ENCODE assay signal across 8 mouse cellular contexts in genomic region chr9:54950162-54950561, GRCm38 (mm10). TPM values are rescaled to one million over a fixed set of nuclear protein-coding genes. Genes with fewer than 3 reads are reported as not detected.
A peak's percentile ranks its signal among the peaks of the same experiment; 100 is the strongest.
DNase-seq lines count a peak whose midpoint lies in the region; ATAC-seq and TF ChIP-seq lines count a peak whose summit lies in the region.
"Not testable (repeated sequence)": the region's sequence is repeated elsewhere in the genome, so short reads cannot be mapped to it uniquely, and the experiment has no call there.
"Had no signal": no experiment of that assay in that cellular context is flagged by ENCODE, and none has a peak within 500 bp of the region (broad histone marks: within the 10 kb centered on the region; RNA-seq: fewer than 3 reads in every experiment).

No protein-coding gene starts in this region.

- H3K27me3 ChIP-seq in MEL (ENCODE audit: control insufficient read depth in 1 of 2, insufficient read depth in 2 of 2, low read length in 2 of 2) = peaks cover 0 to 10% of the 10 kb centered on the region in 2 experiments; a peak in 2 of 4 replicates
- H3K27me3 ChIP-seq in heart, embryonic 12.5 days (replicated peaks); intestine, embryonic 14.5 days (replicated peaks; ENCODE audit: control insufficient read depth, insufficient read depth, low read length); limb, embryonic 13.5 days; lung, embryonic 16.5 days (ENCODE audit: control insufficient read depth, insufficient read depth, low read depth, low read length); neural tube, embryonic 12.5 days (replicated peaks): not testable (repeated sequence)

- H3K36me3 ChIP-seq in MEL (ENCODE audit: control insufficient read depth in 1 of 2, insufficient read depth in 2 of 2, low read length in 2 of 2) = peaks cover 10 to 38% of the 10 kb centered on the region in 2 experiments
- H3K36me3 ChIP-seq in heart, embryonic 12.5 days = peaks cover 26% of the 10 kb centered on the region
- H3K36me3 ChIP-seq in intestine, embryonic 14.5 days (ENCODE audit: control insufficient read depth, insufficient read depth, low read length) = peaks cover 31% of the 10 kb centered on the region
- H3K36me3 ChIP-seq in limb, embryonic 13.5 days = peaks cover 31% of the 10 kb centered on the region
- not testable (repeated sequence) for H3K36me3 ChIP-seq in lung, embryonic 16.5 days (ENCODE audit: control insufficient read depth, insufficient read depth, low read length)
- peaks cover 19% of the 10 kb centered on the region for H3K36me3 ChIP-seq in neural tube, embryonic 12.5 days

- TF ChIP-seq RAD21 in MEL (IDR thresholded peaks at IDR 0.05; ENCODE audit: low read depth, low read length) = not testable (repeated sequence)

- peak overlapping the region; percentile 89 to 95 for H3K4me3 ChIP-seq in MEL (ENCODE audit: control insufficient read depth in 1 of 2, insufficient read depth in 1 of 2, low read depth in 2 of 2, low read length in 2 of 2)
- H3K4me3 ChIP-seq in embryonic fibroblast, embryonic 13.5 days (ENCODE audit: insufficient read depth, low read length) = peak overlapping the region; percentile 29; the same call in 1 of the 2 replicates
- H3K4me3 ChIP-seq in heart, embryonic 12.5 days = peak overlapping the region; percentile 79
- H3K4me3 ChIP-seq in intestine, embryonic 14.5 days (ENCODE audit: low read depth, low read length) = peak overlapping the region; percentile 83
- peak overlapping the region; percentile 87 for H3K4me3 ChIP-seq in limb, embryonic 13.5 days
- H3K4me3 ChIP-seq in lung, embryonic 16.5 days (ENCODE audit: low read length) = peak overlapping the region; percentile 95
- peak overlapping the region; percentile 76 for H3K4me3 ChIP-seq in neural tube, embryonic 12.5 days

- WGBS in heart, embryonic 12.5 days = 41% methylated on average over 8 of the region's 8 CpGs
- 50% methylated on average over 8 of the region's 8 CpGs for WGBS in intestine, embryonic 14.5 days
- 45% methylated on average over 8 of the region's 8 CpGs for WGBS in limb, embryonic 13.5 days
- 40% methylated on average over 8 of the region's 8 CpGs for WGBS in lung, embryonic 16.5 days
- 52% methylated on average over 8 of the region's 8 CpGs for WGBS in neural tube, embryonic 12.5 days

- not testable (repeated sequence) for TF ChIP-seq POLR2A in MEL (IDR thresholded peaks at IDR 0.05; ENCODE audit: control insufficient read depth in 1 of 2, insufficient read depth in 1 of 2, low read depth in 1 of 2, low read length in 2 of 2, poor library complexity in 1 of 2); embryonic fibroblast, embryonic 13.5 days (IDR thresholded peaks at IDR 0.05; ENCODE audit: low read depth, low read length)

- peaks cover 27% of the 10 kb centered on the region for H3K79me2 ChIP-seq in MEL (ENCODE audit: control insufficient read depth, insufficient read depth, low read length, poor library complexity)

- not testable (repeated sequence) for H3K9me3 ChIP-seq in MEL (replicated peaks; ENCODE audit: insufficient read depth, low read length); heart, embryonic 12.5 days (replicated peaks); intestine, embryonic 14.5 days (ENCODE audit: control insufficient read depth, low read length); limb, embryonic 13.5 days; lung, embryonic 16.5 days (ENCODE audit: control insufficient read depth, low read length); neural tube, embryonic 12.5 days

- not testable (repeated sequence) for ATAC-seq in heart, embryonic 12.5 days (ENCODE audit: insufficient number of reproducible peaks, low FRiP score); limb, embryonic 13.5 days (ENCODE audit: low FRiP score, low read depth)
- peak; percentile 16; the same call in 1 of the 2 replicates for ATAC-seq in intestine, embryonic 14.5 days (replicated peaks; ENCODE audit: low FRiP score, low TSS enrichment, low read depth)
- ATAC-seq in lung, embryonic 16.5 days (ENCODE audit: low read depth) = peak; percentile 31; the same call in 1 of the 2 replicates
- ATAC-seq in neural tube, embryonic 12.5 days (ENCODE audit: low FRiP score, low read depth) = 0 out of 2 replicates have a peak, but pooled peaks have one; percentile 39

- peak overlapping the region; percentile 77 for H3K4me2 ChIP-seq in heart, embryonic 12.5 days
- H3K4me2 ChIP-seq in intestine, embryonic 14.5 days (ENCODE audit: low read length) = peak overlapping the region; percentile 90
- H3K4me2 ChIP-seq in limb, embryonic 13.5 days (replicated peaks) = peak overlapping the region; percentile 78
- peak overlapping the region; percentile 62 for H3K4me2 ChIP-seq in lung, embryonic 16.5 days (ENCODE audit: low read depth, low read length)
- H3K4me2 ChIP-seq in neural tube, embryonic 12.5 days (replicated peaks) = peak overlapping the region; percentile 72

- H3K27ac ChIP-seq in MEL (ENCODE audit: control insufficient read depth, low read depth, low read length) = peak overlapping the region; percentile 23
- peak overlapping the region; percentile 44 for H3K27ac ChIP-seq in embryonic fibroblast, embryonic 13.5 days (ENCODE audit: insufficient read depth, low read length)
- H3K27ac ChIP-seq in heart, embryonic 12.5 days (ENCODE audit: poor library complexity, severe bottlenecking) = peak overlapping the region; percentile 91; the same call in 1 of the 2 replicates
- peak overlapping the region; percentile 91 for H3K27ac ChIP-seq in intestine, embryonic 14.5 days (ENCODE audit: low read depth)
- H3K27ac ChIP-seq in limb, embryonic 13.5 days = peak overlapping the region; percentile 73
- H3K27ac ChIP-seq in lung, embryonic 16.5 days (ENCODE audit: low read length) = peak overlapping the region; percentile 63
- H3K27ac ChIP-seq in neural tube, embryonic 12.5 days = not testable (repeated sequence)

- TF ChIP-seq EP300 in MEL (IDR thresholded peaks at IDR 0.05; ENCODE audit: low read depth in 1 of 2, low read length in 2 of 2) = 0 out of 4 replicates have a peak, but pooled peaks of 1 of the 2 experiments have one; percentile 13

- peak overlapping the region; percentile 53 for H3K9ac ChIP-seq in MEL (ENCODE audit: control insufficient read depth, low read depth, low read length, poor library complexity, severe bottlenecking)
- 0 out of 2 replicates have a peak overlapping the region, but pooled peaks have one; percentile 84 for H3K9ac ChIP-seq in heart, embryonic 12.5 days
- peak overlapping the region; percentile 79 for H3K9ac ChIP-seq in intestine, embryonic 14.5 days (ENCODE audit: low read length)
- H3K9ac ChIP-seq in limb, embryonic 13.5 days = peak overlapping the region; percentile 57; the same call in 1 of the 2 replicates
- H3K9ac ChIP-seq in lung, embryonic 16.5 days (ENCODE audit: low read length) = peak overlapping the region; percentile 62
- peak overlapping the region; percentile 35; the same call in 1 of the 2 replicates for H3K9ac ChIP-seq in neural tube, embryonic 12.5 days

- not testable (repeated sequence) for TF ChIP-seq CTCF in MEL (IDR thresholded peaks at IDR 0.05 in 2 of 3, conservative IDR thresholded peaks at IDR 0.05 in 1 of 3; ENCODE audit: control insufficient read depth in 1 of 3, insufficient read depth in 1 of 3, low read depth in 2 of 3, low read length in 3 of 3, poor library complexity in 1 of 3, severe bottlenecking in 1 of 3); embryonic fibroblast, embryonic 13.5 days (IDR thresholded peaks at IDR 0.05; ENCODE audit: borderline replicate concordance, insufficient read depth, low read length)

- H3K4me1 ChIP-seq in MEL (ENCODE audit: control insufficient read depth in 1 of 2, insufficient read depth in 2 of 2, low read length in 2 of 2) = peaks cover 4 to 27% of the 10 kb centered on the region in 2 experiments; a peak in 3 of 4 replicates
- not testable (repeated sequence) for H3K4me1 ChIP-seq in embryonic fibroblast, embryonic 13.5 days (ENCODE audit: control insufficient read depth, insufficient read depth, low read length); heart, embryonic 12.5 days (replicated peaks)
- peaks cover 12% of the 10 kb centered on the region for H3K4me1 ChIP-seq in intestine, embryonic 14.5 days (replicated peaks; ENCODE audit: control insufficient read depth, insufficient read depth, low read length)
- peaks cover 14% of the 10 kb centered on the region for H3K4me1 ChIP-seq in limb, embryonic 13.5 days
- peaks cover 12% of the 10 kb centered on the region for H3K4me1 ChIP-seq in lung, embryonic 16.5 days (replicated peaks; ENCODE audit: control insufficient read depth, insufficient read depth, low read length)
- H3K4me1 ChIP-seq in neural tube, embryonic 12.5 days = peaks cover 11% of the 10 kb centered on the region

- DNase-seq in MEL (ENCODE audit: low read depth, low spot score); intestine, embryonic 14.5 days (ENCODE audit: low spot score): not testable (repeated sequence)

RNA-seq across cellular contexts. Expression of gene Psma4, which starts 0.4 kb away (rescaled TPM):
- total RNA-seq in MEL (2012; rRNA removed) = 319 and 353 TPM in 2 replicates
- 100 to 1,000 TPM; 310 to 764 TPM for polyA plus RNA-seq in MEL (2012; ENCODE audit: insufficient read depth in 1 of 2, insufficient read length in 2 of 2, low read depth in 1 of 2, low replicate concordance in 2 of 2, missing spikeins in 1 of 2)
- 238 and 265 TPM in 2 replicates for polyA plus RNA-seq in embryonic fibroblast, embryonic 13.5 days (2011; ENCODE audit: insufficient read length, low read depth, missing spikeins)
- 237 and 247 TPM in 2 replicates for polyA plus RNA-seq in heart, embryonic 12.5 days (2016; fragmentation: Nextera tagmentation; extraction: Ambion mirVana)
- 285 and 292 TPM in 2 replicates for polyA plus RNA-seq in intestine, embryonic 14.5 days (2014; fragmentation: Nextera tagmentation; extraction: Ambion mirVana)
- 314 and 323 TPM in 2 replicates for polyA plus RNA-seq in limb, embryonic 13.5 days (2015; fragmentation: Nextera tagmentation; extraction: Ambion mirVana)
- 253 and 254 TPM in 2 replicates for polyA plus RNA-seq in lung, embryonic 16.5 days (2015; fragmentation: Nextera tagmentation; extraction: Ambion mirVana)
- polyA plus RNA-seq in neural tube, embryonic 12.5 days (2016; fragmentation: Nextera tagmentation; extraction: Ambion mirVana) = 282 and 287 TPM in 2 replicates

RNA-seq across cellular contexts. Expression of gene AY074887, which starts 0.6 kb away (rescaled TPM):
- total RNA-seq in MEL (2012; rRNA removed) = not detected in 2 replicates
- under 1 TPM in 1 of 2 experiments, not detected in 1; 0.32 TPM for polyA plus RNA-seq in MEL (2012; ENCODE audit: insufficient read depth in 1 of 2, insufficient read length in 2 of 2, low read depth in 1 of 2, low replicate concordance in 2 of 2, missing spikeins in 1 of 2)
- polyA plus RNA-seq in embryonic fibroblast, embryonic 13.5 days (2011; ENCODE audit: insufficient read length, low read depth, missing spikeins) = 0.65 and 4.8 TPM in 2 replicates
- 0.35 and 0.38 TPM in 2 replicates for polyA plus RNA-seq in heart, embryonic 12.5 days (2016; fragmentation: Nextera tagmentation; extraction: Ambion mirVana)
- 1.3 and 1.6 TPM in 2 replicates for polyA plus RNA-seq in intestine, embryonic 14.5 days (2014; fragmentation: Nextera tagmentation; extraction: Ambion mirVana)
- polyA plus RNA-seq in limb, embryonic 13.5 days (2015; fragmentation: Nextera tagmentation; extraction: Ambion mirVana) = 1.0 and 1.2 TPM in 2 replicates
- 0.58 and 0.62 TPM in 2 replicates for polyA plus RNA-seq in lung, embryonic 16.5 days (2015; fragmentation: Nextera tagmentation; extraction: Ambion mirVana)
- 0.87 and 0.92 TPM in 2 replicates for polyA plus RNA-seq in neural tube, embryonic 12.5 days (2016; fragmentation: Nextera tagmentation; extraction: Ambion mirVana)
- total RNA-seq: granulocyte monocyte progenitor cell, adult 5-6 weeks had no signal

RNA-seq across cellular contexts. Expression of gene Chrna5, which starts 30.5 kb away (rescaled TPM):
- total RNA-seq in MEL (2012; rRNA removed) = not detected in 2 replicates
- polyA plus RNA-seq in MEL (2012; ENCODE audit: insufficient read depth in 1 of 2, insufficient read length in 2 of 2, low read depth in 1 of 2, low replicate concordance in 2 of 2, missing spikeins in 1 of 2) = not detected
- polyA plus RNA-seq in embryonic fibroblast, embryonic 13.5 days (2011; ENCODE audit: insufficient read length, low read depth, missing spikeins) = not detected in 2 replicates
- polyA plus RNA-seq in heart, embryonic 12.5 days (2016; fragmentation: Nextera tagmentation; extraction: Ambion mirVana) = 0.14 and 0.28 TPM in 2 replicates
- 4.5 and 5.3 TPM in 2 replicates for polyA plus RNA-seq in intestine, embryonic 14.5 days (2014; fragmentation: Nextera tagmentation; extraction: Ambion mirVana)
- polyA plus RNA-seq in limb, embryonic 13.5 days (2015; fragmentation: Nextera tagmentation; extraction: Ambion mirVana) = 1.1 and 1.4 TPM in 2 replicates
- polyA plus RNA-seq in lung, embryonic 16.5 days (2015; fragmentation: Nextera tagmentation; extraction: Ambion mirVana) = 0.14 TPM in 1 of 2 replicates, not detected in the other
- polyA plus RNA-seq in neural tube, embryonic 12.5 days (2016; fragmentation: Nextera tagmentation; extraction: Ambion mirVana) = 6.3 and 6.8 TPM in 2 replicates
- total RNA-seq: granulocyte monocyte progenitor cell, adult 5-6 weeks had no signal

RNA-seq across cellular contexts. Expression of gene Hykk, which starts 33.1 kb away (rescaled TPM):
- total RNA-seq in MEL (2012; rRNA removed) = not detected in 2 replicates
- polyA plus RNA-seq in MEL (2012; ENCODE audit: insufficient read depth in 1 of 2, insufficient read length in 2 of 2, low read depth in 1 of 2, low replicate concordance in 2 of 2, missing spikeins in 1 of 2) = not detected
- 8.2 TPM in 2 replicates for polyA plus RNA-seq in embryonic fibroblast, embryonic 13.5 days (2011; ENCODE audit: insufficient read length, low read depth, missing spikeins)
- polyA plus RNA-seq in heart, embryonic 12.5 days (2016; fragmentation: Nextera tagmentation; extraction: Ambion mirVana) = 2.7 and 3.7 TPM in 2 replicates
- polyA plus RNA-seq in intestine, embryonic 14.5 days (2014; fragmentation: Nextera tagmentation; extraction: Ambion mirVana) = 3.8 and 3.9 TPM in 2 replicates
- 6.9 and 7.2 TPM in 2 replicates for polyA plus RNA-seq in limb, embryonic 13.5 days (2015; fragmentation: Nextera tagmentation; extraction: Ambion mirVana)
- polyA plus RNA-seq in lung, embryonic 16.5 days (2015; fragmentation: Nextera tagmentation; extraction: Ambion mirVana) = 4.2 and 4.7 TPM in 2 replicates
- 4.1 and 4.4 TPM in 2 replicates for polyA plus RNA-seq in neural tube, embryonic 12.5 days (2016; fragmentation: Nextera tagmentation; extraction: Ambion mirVana)
- total RNA-seq: granulocyte monocyte progenitor cell, adult 5-6 weeks had no signal

Comparison
In these comparisons a context has a peak if more than half of its experiments do, and no peak if none do; other contexts are left out.
1. H3K4me3 ChIP-seq: peak in every context shown above with its lines; median percentile 95 in lung, embryonic 16.5 days; 92 in MEL; 87 in limb, embryonic 13.5 days; 83 in intestine, embryonic 14.5 days; 79 in heart, embryonic 12.5 days; 76 in neural tube, embryonic 12.5 days; 29 in embryonic fibroblast, embryonic 13.5 days.